Mouse (Mus musculus) ES-Bruce4 (cell line): ENCODE data around the gene Chid1.

Experiments used
- CTCF ChIP-seq: IDR thresholded peaks from one replicate; pipeline ENCODE4 v1.8.1; 2011; ENCODE audit warnings: low read depth, low read length
- POLR2A ChIP-seq: IDR thresholded peaks from one replicate; pipeline ENCODE4 v1.8.1; 2011; ENCODE audit warnings: low read length; ENCODE audit not compliant: insufficient read depth

GRCm38 (mm10) chr7:141481498-141482401 lies 57.9 kb downstream of the Chid1 start:
- TF ChIP-seq CTCF (peak; percentile 2), POLR2A (peak; percentile 53)
